Mouse (Mus musculus) embryonic facial prominence, embryonic 11.5 days (tissue): ENCODE measurements around the gene Mtfr1l. TPM values are rescaled to one million over a fixed set of nuclear protein-coding genes. Genes with fewer than 3 reads are reported as not detected.

Experiments used
- ATAC-seq: fragments of 200-750 bp; cut with Nextera tagmentation; replicated peaks from 2 replicates; pipeline ENCODE4 v1.8.0; 2017; ENCODE audit warnings: low read depth; ENCODE audit not compliant: insufficient number of reproducible peaks, low FRiP score, low TSS enrichment
- DNase-seq: peaks from one replicate; pipeline ENCODE4 v3.0.0-alpha.2; 2015; ENCODE audit warnings: low spot score
- H3K27ac ChIP-seq: fragments of 300-500 bp; sonication (generic); replicated peaks from 2 replicates; pipeline ENCODE4 v1.5.1; 2014; ENCODE audit warnings: mild to moderate bottlenecking, low read depth, low read length, control low read depth
- H3K27me3 ChIP-seq: fragments of 300-500 bp; sonication (generic); 2 replicates; pipeline ENCODE4 v1.6.1; 2014; ENCODE audit warnings: mild to moderate bottlenecking, low read length, moderate library complexity, mixed read lengths; ENCODE audit not compliant: control insufficient read depth, insufficient read depth
- H3K36me3 ChIP-seq: fragments of 300-500 bp; sonication (generic); replicated peaks from 2 replicates; pipeline ENCODE4 v1.6.1; 2014; ENCODE audit warnings: low read depth, mild to moderate bottlenecking, low read length, moderate library complexity, mixed read lengths; ENCODE audit not compliant: control insufficient read depth, insufficient read depth
- H3K4me1 ChIP-seq: fragments of 300-500 bp; sonication (generic); 2 replicates; pipeline ENCODE4 v1.6.1; 2014; ENCODE audit warnings: low read length, mixed read lengths; ENCODE audit not compliant: control insufficient read depth, insufficient read depth
- H3K4me2 ChIP-seq: fragments of 300-500 bp; sonication (generic); 2 replicates; pipeline ENCODE4 v1.6.1; 2014; ENCODE audit warnings: low read depth, mild to moderate bottlenecking, control low read depth, low read length, moderate library complexity
- H3K4me3 ChIP-seq: fragments of 300-500 bp; sonication (generic); 2 replicates; pipeline ENCODE4 v1.5.1; 2014; ENCODE audit warnings: low read depth, low read length, control low read depth
- H3K9ac ChIP-seq: fragments of 300-500 bp; sonication (generic); replicated peaks from 2 replicates; pipeline ENCODE4 v1.6.1; 2014; ENCODE audit warnings: mild to moderate bottlenecking, control low read depth, low read length
- H3K9me3 ChIP-seq: fragments of 300-500 bp; sonication (generic); replicated peaks from 2 replicates; pipeline ENCODE4 v1.6.1; 2016; ENCODE audit warnings: mild to moderate bottlenecking, low read length, inconsistent platforms, mixed read lengths; ENCODE audit not compliant: control insufficient read depth
- WGBS: fragments of 180-500 bp; shearing (Covaris S2); extraction: QIAGEN DNeasy Blood & Tissue Kit; methylation state at CpG from one replicate; pipeline ENCODE4 v1.1.7; 2014; 5-methylcytosine and 5-hydroxymethylcytosine counted together
- polyA plus RNA-seq: library from polyadenylated mRNA; unstranded; fragments of >200 nt; fragmentation: Nextera tagmentation; extraction: Ambion mirVana; gene quantifications from 2 replicates; pipeline ENCODE4 v1.2.1, GENCODE M21; 2014

The Mtfr1l gene
- polyA plus RNA-seq, result 137 and 138 TPM in 2 replicates

DNA sequence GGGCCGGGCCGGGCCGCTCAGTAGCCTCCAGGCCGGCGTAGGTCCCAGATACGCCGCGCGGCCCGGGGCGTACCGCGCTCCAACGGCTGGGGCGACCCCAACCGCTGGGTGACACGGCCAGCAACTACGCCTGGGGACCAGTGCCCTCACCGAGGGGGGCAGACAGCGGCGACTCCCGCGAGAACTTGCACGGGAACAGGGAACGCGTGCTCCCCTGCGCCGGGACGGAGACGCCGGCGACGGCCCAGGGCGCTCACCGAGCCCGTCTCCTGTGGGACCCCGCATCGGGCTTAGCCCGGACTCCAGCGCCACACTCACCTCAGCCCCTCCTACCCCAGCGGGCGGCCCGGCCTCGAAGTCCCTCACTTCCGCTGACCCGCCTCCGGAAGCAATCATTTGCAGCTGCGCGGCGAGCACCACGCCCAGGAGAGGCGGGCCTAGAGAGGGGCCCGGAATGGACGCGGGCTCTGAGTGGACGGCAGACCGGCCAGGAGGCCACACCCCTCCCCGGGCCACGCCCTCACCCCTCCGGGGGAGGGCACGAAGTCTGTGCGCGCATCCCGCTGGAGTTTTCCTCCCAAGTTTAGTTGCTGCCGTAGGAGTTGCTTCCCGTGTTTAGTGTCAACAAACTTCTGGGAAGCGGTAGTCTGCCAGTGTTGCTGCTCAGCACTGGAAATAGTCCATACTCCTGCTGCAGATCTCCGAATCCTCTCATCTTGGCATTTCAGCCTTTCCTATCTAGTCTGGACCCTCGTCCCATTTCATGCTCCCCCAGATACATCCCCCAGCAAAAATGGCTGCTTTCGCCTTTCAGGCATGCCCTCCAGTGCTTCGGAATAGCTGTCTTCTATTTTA lies at the start of gene Mtfr1l:
Gene Mtfr1l, minus strand, starts transcription at position 456 of the 855 bp plus-strand sequence.
- Histone ChIP-seq H3K4me2 (peak within 1 kb of the TSS; percentile 81), H3K9ac (peak within 1 kb of the TSS; percentile 74), H3K9me3 (no peaks in the 10 kb centered on the region), H3K27me3 (no peaks in the 10 kb centered on the region), H3K27ac (peak within 1 kb of the TSS; percentile 75), H3K4me3 (peak within 1 kb of the TSS; percentile 95), H3K36me3 (peaks cover 3% of the 10 kb centered on the region; the same call in 1 of the 2 replicates), H3K4me1 (peaks cover 3% of the 10 kb centered on the region; the same call in 1 of the 2 replicates)
- under 1% methylated on average over 71 of the region's 71 CpGs for WGBS
- ATAC-seq (peak; percentile 94), DNase-seq (peak; percentile 98)

DNA sequence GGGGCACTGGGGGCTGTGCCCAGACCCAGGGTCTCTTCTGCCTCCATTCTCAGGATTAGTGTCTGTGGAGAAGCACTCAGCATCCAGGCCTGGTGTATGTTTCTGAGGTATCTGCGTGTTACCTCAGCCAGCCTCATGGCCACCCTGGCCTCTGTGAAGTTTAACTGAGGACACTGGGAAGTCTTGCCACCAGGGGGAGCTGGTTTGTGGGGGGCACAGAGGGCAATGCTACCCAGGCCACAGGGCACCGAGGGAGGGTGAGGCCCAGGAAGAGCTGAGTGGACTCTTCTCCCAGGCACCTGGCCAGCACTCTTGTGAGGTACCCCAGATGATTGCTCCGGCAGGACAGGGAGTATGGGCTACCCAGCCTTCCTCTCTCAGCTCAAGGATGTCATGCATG lies 48.3 kb upstream of the Mtfr1l start:
- H3K27ac ChIP-seq, result no peak overlapping the region
- H3K4me2 ChIP-seq, result no peak overlapping the region
- peaks cover 3% of the 10 kb centered on the region; the same call in 1 of the 2 replicates for H3K4me1 ChIP-seq
- no peaks in the 10 kb centered on the region for H3K9me3 ChIP-seq
- DNase-seq (no peak), ATAC-seq (no peak)
- H3K27me3 ChIP-seq, result no peaks in the 10 kb centered on the region
- H3K9ac ChIP-seq, result no peak overlapping the region
- no peaks in the 10 kb centered on the region for H3K36me3 ChIP-seq
- WGBS, result 77% methylated on average over 3 of the region's 3 CpGs
- H3K4me3 ChIP-seq, result no peak overlapping the region

DNA sequence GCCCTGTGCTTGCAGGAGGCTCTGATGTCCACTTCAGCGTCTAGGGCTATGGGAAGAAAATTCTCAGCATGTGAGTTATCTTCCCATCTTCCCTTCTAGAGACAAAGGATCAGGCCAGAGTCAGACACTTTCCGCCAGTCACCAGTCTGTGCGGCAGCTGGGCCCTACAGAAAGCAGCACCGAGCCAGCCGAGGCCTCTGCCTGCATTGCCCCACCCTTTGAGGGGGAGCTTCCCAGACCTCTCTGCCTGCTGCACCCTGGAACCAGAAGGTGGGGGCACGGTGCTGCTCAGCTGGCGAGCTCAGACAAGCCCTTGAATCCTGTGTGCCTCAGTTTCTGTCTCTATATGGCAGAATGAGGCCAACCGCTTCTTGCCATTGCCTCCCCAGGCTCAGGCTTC lies 46.2 kb upstream of the Mtfr1l start:
- Histone ChIP-seq H3K27ac (no peak overlapping the region), H3K4me1 (peaks cover 4% of the 10 kb centered on the region; the same call in 1 of the 2 replicates), H3K9me3 (no peaks in the 10 kb centered on the region), H3K4me3 (no peak overlapping the region), H3K4me2 (no peak overlapping the region), H3K9ac (0 out of 2 replicates have a peak overlapping the region, but pooled peaks have one; percentile 1), H3K36me3 (no peaks in the 10 kb centered on the region), H3K27me3 (no peaks in the 10 kb centered on the region)
- WGBS, result 61% methylated on average over 8 of the region's 8 CpGs
- no peak for DNase-seq
- ATAC-seq, result no peak

DNA sequence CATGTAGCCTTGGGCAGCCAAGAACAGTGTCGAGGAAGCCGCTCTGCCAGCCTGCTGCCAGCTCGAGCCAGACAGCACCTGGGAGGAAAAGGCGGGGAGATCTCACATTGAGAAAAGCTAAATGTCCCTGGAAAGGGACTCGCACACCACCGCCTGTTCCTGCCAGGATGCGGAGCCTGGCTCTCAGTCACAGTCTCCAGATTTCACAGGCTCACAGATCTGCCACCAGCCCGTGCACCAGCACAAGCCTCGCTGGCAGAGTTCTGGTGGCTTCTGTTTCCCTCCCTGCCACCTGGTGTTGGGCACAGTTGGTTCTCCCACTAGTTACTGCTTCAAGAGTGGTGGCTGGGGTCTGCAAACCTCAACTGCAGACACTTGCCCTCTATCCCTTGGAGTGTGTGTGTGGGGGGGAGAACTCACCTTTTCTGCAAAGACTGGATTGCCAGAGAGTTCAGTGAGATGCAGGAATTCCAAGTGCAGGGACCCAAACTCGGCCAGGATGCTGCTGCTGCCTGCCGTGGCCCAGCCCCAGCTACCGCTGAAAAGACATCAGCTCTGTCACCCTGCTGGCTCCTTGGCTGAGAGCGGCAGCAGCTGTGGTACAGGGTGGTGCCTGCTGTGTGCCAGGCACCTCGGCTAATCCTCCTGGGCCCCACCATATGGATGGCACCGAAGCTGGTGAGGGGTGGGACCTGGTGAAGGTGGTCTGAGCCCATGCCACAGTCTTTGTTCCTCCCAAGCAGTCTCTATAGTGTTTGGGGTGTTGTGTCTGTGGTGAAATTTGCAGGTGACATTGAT lies 45.4 kb upstream of the Mtfr1l start:
- no peak overlapping the region for H3K27ac ChIP-seq
- H3K4me2 ChIP-seq, result no peak overlapping the region
- ATAC-seq (no peak), DNase-seq (no peak)
- no peaks in the 10 kb centered on the region for H3K36me3 ChIP-seq
- peaks cover 4% of the 10 kb centered on the region; the same call in 1 of the 2 replicates for H3K4me1 ChIP-seq
- no peak overlapping the region for H3K9ac ChIP-seq
- WGBS, result 73% methylated on average over 15 of the region's 15 CpGs
- no peaks in the 10 kb centered on the region for H3K9me3 ChIP-seq
- no peak overlapping the region for H3K4me3 ChIP-seq
- no peaks in the 10 kb centered on the region for H3K27me3 ChIP-seq

DNA sequence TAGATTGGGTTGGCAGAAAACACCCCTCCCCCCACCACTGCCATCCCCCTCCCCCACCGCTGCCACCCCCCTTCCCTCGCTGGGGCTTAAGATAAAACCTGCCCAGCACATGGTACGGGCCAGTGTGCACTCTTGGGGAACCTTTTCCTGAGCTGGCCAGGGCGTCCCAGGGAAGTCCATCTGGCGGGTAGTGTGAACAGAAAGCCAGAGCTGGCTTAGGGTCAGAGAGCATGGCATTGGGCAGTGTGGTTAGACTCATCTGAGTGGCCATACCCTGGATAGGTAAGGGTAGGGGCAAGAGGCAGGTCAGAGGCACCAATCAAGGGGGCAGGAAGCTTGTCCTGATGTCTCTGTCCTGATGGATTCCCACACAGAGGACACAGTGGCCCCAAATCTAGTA lies 44.4 kb upstream of the Mtfr1l start:
- Histone ChIP-seq H3K27me3 (no peaks in the 10 kb centered on the region), H3K4me3 (no peak overlapping the region), H3K4me1 (peaks cover 4% of the 10 kb centered on the region; the same call in 1 of the 2 replicates), H3K4me2 (no peak overlapping the region), H3K9ac (no peak overlapping the region), H3K9me3 (no peaks in the 10 kb centered on the region), H3K36me3 (no peaks in the 10 kb centered on the region), H3K27ac (no peak overlapping the region)
- WGBS, result 21% methylated on average over 5 of the region's 5 CpGs
- no peak for ATAC-seq
- no peak for DNase-seq

DNA sequence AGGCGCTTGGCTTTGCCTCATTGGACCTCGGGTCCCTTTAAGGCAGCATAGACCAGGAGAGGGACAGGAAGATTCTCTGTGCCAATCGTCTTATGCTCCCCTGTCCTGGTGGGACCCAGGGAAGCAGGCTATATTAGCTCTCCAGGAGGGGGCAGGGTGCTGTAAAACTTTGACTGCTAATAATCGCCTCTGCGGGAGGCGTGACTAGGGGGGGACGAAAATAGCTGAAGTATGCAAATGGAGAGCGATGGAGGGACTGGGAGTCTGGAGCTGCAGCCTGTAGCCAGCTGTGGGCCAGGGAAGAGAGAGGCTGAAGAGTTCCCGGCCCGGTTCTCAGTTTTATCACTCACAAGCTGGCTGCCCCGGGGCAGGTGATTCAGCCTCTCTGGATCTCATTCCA lies 44.0 kb upstream of the Mtfr1l start:
- H3K9ac ChIP-seq, result no peak overlapping the region
- WGBS, result 18% methylated on average over 11 of the region's 11 CpGs
- H3K4me1 ChIP-seq, result peaks cover 4% of the 10 kb centered on the region; the same call in 1 of the 2 replicates
- H3K36me3 ChIP-seq, result no peaks in the 10 kb centered on the region
- no peak overlapping the region for H3K4me3 ChIP-seq
- no peaks in the 10 kb centered on the region for H3K9me3 ChIP-seq
- no peak overlapping the region for H3K27ac ChIP-seq
- peak overlapping the region; percentile 23 for H3K4me2 ChIP-seq
- DNase-seq, result peak; percentile 27
- H3K27me3 ChIP-seq, result no peaks in the 10 kb centered on the region
- no peak for ATAC-seq

DNA sequence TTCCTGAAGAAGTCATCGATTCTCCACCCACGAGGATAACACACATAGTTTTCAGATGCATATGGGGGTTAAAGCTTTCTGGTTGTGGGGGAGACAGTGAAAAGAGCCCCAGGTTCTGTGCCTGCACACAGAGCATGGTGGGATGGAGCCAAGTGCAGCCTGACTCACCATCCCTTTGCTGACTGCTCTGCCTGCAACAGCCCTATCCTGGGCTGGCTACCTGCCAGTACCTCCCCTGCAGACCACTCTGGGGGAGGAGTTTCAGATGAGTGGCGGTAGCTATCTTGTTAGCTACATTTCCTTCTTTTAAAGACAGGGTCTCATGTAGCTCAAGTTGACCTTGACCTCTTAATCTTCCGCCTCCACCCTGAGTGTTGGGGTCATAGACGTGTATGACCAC lies 43.2 kb upstream of the Mtfr1l start:
- no peak overlapping the region for H3K9ac ChIP-seq
- no peak overlapping the region for H3K4me2 ChIP-seq
- no peak overlapping the region for H3K27ac ChIP-seq
- ATAC-seq, result no peak
- peaks cover 4% of the 10 kb centered on the region; the same call in 1 of the 2 replicates for H3K4me1 ChIP-seq
- no peak for DNase-seq
- no peaks in the 10 kb centered on the region for H3K9me3 ChIP-seq
- H3K36me3 ChIP-seq, result no peaks in the 10 kb centered on the region
- H3K4me3 ChIP-seq, result no peak overlapping the region
- 69% methylated on average over 5 of the region's 5 CpGs for WGBS
- H3K27me3 ChIP-seq, result no peaks in the 10 kb centered on the region
